Mouse (Mus musculus): ENCODE measurements around the gene Cers4. TPM values are rescaled to one million over a fixed set of nuclear protein-coding genes. Genes with fewer than 3 reads are reported as not detected.

Cers4 gene
- polyA plus RNA-seq, 1 experiment, result 22.4 TPM

DNA sequence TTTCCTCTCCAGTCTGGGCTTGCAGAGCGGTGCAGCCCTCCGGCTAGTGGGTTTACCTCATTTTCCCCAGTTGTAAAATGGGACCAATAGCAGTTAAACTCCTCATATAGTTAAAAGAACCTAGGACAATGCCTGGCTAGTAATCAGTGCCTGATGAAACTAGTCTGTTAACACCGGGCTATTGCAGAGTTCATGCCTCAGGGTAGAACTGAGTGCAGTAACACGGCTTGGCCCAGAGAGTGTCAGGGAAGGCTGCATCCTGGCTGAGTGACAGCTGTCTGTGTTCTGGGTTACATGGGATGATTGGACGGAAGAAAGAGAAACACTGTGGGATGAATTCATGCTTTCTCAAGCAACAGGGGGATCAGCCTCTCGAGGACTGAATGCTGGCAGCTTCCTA is 3.1 kb downstream of the Cers4 start:
- Histone ChIP-seq H3K4me1 (ENCODE audit: control insufficient read depth, insufficient read depth, low read length) (no peaks in the 10 kb centered on the region), H3K27ac (ENCODE audit: insufficient read depth, low read length) (no peak overlapping the region), H3K4me3 (ENCODE audit: insufficient read depth, low read length) (no peak overlapping the region)
- no peak for TF ChIP-seq CTCF (IDR thresholded peaks at IDR 0.05; ENCODE audit: borderline replicate concordance, insufficient read depth, low read length)
- TF ChIP-seq POLR2A (IDR thresholded peaks at IDR 0.05; ENCODE audit: low read depth, low read length), result no peak

GRCm38 (mm10) chr8:4497610-4498009 is 4.8 kb downstream of the Cers4 start:
- TF ChIP-seq CTCF (IDR thresholded peaks at IDR 0.05; ENCODE audit: borderline replicate concordance, insufficient read depth, low read length), result no peak
- no peak for TF ChIP-seq POLR2A (IDR thresholded peaks at IDR 0.05; ENCODE audit: low read depth, low read length)

GRCm38 (mm10) chr8:4505364-4505763 is 12.5 kb downstream of the Cers4 start:
- H3K4me3 ChIP-seq (ENCODE audit: insufficient read depth, low read length), result no peak overlapping the region
- H3K4me1 ChIP-seq (ENCODE audit: control insufficient read depth, insufficient read depth, low read length), result no peaks in the 10 kb centered on the region
- no peak overlapping the region; the same call in 1 of the 2 replicates for H3K27ac ChIP-seq (ENCODE audit: insufficient read depth, low read length)
- TF ChIP-seq POLR2A (IDR thresholded peaks at IDR 0.05; ENCODE audit: low read depth, low read length) (no peak), CTCF (IDR thresholded peaks at IDR 0.05; ENCODE audit: borderline replicate concordance, insufficient read depth, low read length) (no peak)

More at GRCm38 (mm10) chr8:4497610-4498009, 4.8 kb downstream of the Cers4 start:
- Histone ChIP-seq H3K4me3 (ENCODE audit: insufficient read depth, low read length) (no peak overlapping the region), H3K27ac (ENCODE audit: insufficient read depth, low read length) (no peak overlapping the region), H3K4me1 (ENCODE audit: control insufficient read depth, insufficient read depth, low read length) (no peaks in the 10 kb centered on the region)

DNA sequence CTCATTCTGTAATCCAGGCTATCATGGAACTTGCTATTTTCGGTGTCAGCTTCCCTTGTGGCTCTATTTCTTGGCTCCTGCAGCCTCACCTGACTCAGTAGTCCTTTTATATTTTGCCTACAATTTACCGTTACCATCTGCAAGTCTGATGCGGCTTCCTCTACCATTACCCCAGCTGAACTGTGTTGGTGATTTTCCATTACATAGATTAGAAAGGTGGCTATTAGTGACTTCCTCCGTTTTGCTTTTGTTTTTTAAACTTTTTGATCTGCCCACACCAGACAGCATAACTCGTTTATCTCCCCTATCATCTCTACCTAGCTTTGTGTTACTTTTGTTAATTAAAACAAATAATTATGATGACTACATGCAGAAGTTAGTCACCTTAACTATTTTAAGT is 14.7 kb downstream of the Cers4 start:
- TF ChIP-seq POLR2A (IDR thresholded peaks at IDR 0.05; ENCODE audit: low read depth, low read length), result no peak
- TF ChIP-seq CTCF (IDR thresholded peaks at IDR 0.05; ENCODE audit: borderline replicate concordance, insufficient read depth, low read length), result no peak
- Histone ChIP-seq H3K4me3 (ENCODE audit: insufficient read depth, low read length) (no peak overlapping the region), H3K27ac (ENCODE audit: insufficient read depth, low read length) (no peak overlapping the region), H3K4me1 (ENCODE audit: control insufficient read depth, insufficient read depth, low read length) (no peaks in the 10 kb centered on the region)

DNA sequence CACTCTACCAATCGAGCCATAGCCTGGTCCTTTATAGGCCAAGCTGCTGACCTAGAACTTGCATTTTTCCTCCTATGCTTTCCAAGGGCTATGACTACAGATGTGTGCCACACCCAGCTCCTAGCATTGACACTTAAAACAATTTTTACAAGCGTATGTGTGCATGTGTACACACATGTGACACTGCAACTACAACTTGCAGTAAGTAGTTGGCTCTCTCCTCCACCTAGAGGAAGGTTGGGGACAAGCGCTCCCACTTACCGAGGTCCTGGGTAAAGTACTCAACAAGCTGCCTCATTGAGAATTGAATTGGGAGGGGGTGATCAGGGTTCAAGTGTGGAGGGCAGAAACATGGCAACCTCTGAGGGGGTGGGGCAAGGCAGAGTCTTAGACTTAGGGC is 18.0 kb downstream of the Cers4 start:
- Histone ChIP-seq H3K4me1 (ENCODE audit: control insufficient read depth, insufficient read depth, low read length) (no peaks in the 10 kb centered on the region), H3K4me3 (ENCODE audit: insufficient read depth, low read length) (no peak overlapping the region), H3K27ac (ENCODE audit: insufficient read depth, low read length) (no peak overlapping the region)
- TF ChIP-seq CTCF (IDR thresholded peaks at IDR 0.05; ENCODE audit: borderline replicate concordance, insufficient read depth, low read length), result no peak
- no peak for TF ChIP-seq POLR2A (IDR thresholded peaks at IDR 0.05; ENCODE audit: low read depth, low read length)

DNA sequence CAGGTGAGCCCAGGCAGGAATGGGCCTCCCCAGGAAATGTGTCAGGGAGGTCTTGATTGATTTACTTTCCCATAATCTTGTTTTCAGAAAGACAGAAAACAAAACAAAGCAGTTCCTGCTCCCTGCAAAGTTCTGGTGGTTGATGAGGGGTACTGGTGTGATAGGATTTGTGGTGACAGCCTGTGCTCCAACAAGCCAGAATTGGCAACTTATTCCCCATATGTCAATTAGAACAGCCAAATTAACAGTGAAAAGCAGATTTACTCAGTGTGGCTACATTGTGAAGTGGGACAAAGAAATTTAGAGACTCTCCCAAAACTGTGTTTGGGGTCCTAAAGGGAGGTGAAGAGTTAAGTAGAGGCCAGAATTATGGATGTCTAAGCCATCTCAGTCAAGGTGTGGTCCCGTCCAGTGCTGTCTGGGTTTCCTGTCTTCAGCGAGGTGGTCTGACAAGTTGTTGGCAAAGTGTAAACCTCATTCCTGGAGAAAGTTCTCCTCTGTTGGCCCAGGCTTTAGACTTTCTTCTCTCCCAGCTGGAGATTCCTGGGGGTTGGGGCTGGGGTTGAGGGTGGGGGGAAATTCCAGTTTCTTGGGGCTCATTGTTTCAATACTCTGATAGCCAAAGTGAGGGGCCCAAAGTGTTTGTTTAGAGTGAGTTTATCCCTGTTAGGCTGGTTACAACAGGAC is 18.7 kb downstream of the Cers4 start:
- TF ChIP-seq POLR2A (IDR thresholded peaks at IDR 0.05; ENCODE audit: low read depth, low read length) (no peak), CTCF (IDR thresholded peaks at IDR 0.05; ENCODE audit: borderline replicate concordance, insufficient read depth, low read length) (no peak)
- Histone ChIP-seq H3K4me1 (ENCODE audit: control insufficient read depth, insufficient read depth, low read length) (no peaks in the 10 kb centered on the region), H3K4me3 (ENCODE audit: insufficient read depth, low read length) (no peak overlapping the region), H3K27ac (ENCODE audit: insufficient read depth, low read length) (no peak overlapping the region)

DNA sequence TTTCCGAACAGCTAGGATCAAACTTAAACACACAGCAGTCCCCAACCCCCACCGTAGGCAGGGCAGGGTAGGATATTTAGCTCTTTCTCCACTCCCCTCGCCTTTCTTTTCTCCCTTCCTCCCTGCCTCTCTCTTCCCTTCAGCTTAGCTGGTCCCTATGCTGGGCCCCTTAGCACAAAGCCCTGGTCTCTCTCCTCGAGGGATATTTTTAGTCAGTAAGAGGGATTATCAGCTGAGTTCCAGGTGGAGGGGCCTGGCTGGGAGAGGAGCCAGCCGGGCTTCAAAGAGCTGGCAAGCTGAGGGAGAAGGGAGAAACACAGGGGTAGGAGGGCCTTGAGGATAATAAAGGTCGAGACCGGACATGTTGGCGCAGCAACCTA is 19.3 kb downstream of the Cers4 start:
- no peak overlapping the region for H3K4me3 ChIP-seq (ENCODE audit: insufficient read depth, low read length)
- no peaks in the 10 kb centered on the region for H3K4me1 ChIP-seq (ENCODE audit: control insufficient read depth, insufficient read depth, low read length)
- H3K27ac ChIP-seq (ENCODE audit: insufficient read depth, low read length), result no peak overlapping the region
- TF ChIP-seq CTCF (IDR thresholded peaks at IDR 0.05; ENCODE audit: borderline replicate concordance, insufficient read depth, low read length) (no peak), POLR2A (IDR thresholded peaks at IDR 0.05; ENCODE audit: low read depth, low read length) (no peak)

DNA sequence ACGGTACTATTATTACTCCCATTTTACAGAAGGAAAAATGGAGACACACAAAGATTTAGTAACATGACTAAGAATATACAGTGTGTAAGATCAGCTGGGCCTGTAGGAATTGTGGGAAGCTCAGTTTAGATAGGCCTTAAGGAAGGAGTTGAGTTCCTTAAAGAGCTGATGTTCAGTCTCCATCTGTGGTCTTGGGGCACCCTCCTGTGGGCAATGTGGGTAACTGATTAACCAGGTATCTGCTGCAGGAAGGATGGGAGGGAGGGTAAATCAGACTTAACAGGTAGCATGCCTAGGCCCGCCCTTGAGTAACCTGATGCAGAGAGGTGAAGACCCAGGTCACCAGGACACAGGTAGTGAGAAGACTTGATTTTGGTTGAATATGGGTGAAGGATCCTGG is 23.3 kb downstream of the Cers4 start:
- H3K27ac ChIP-seq (ENCODE audit: insufficient read depth, low read length), result no peak overlapping the region
- no peak overlapping the region for H3K4me3 ChIP-seq (ENCODE audit: insufficient read depth, low read length)
- no peaks in the 10 kb centered on the region for H3K4me1 ChIP-seq (ENCODE audit: control insufficient read depth, insufficient read depth, low read length)
- TF ChIP-seq CTCF (IDR thresholded peaks at IDR 0.05; ENCODE audit: borderline replicate concordance, insufficient read depth, low read length) (0 out of 2 replicates have a peak, but pooled peaks have one; percentile 30), POLR2A (IDR thresholded peaks at IDR 0.05; ENCODE audit: low read depth, low read length) (no peak)

- TF ChIP-seq CTCF (IDR thresholded peaks at IDR 0.05; ENCODE audit: borderline replicate concordance, insufficient read depth, low read length), result no peak
- TF ChIP-seq POLR2A (IDR thresholded peaks at IDR 0.05; ENCODE audit: low read depth, low read length), result no peak
- no peaks in the 10 kb centered on the region; the same call in 1 of the 2 replicates for H3K4me1 ChIP-seq (ENCODE audit: control insufficient read depth, insufficient read depth, low read length)
- H3K27ac ChIP-seq (ENCODE audit: insufficient read depth, low read length), result no peak overlapping the region
- no peak overlapping the region for H3K4me3 ChIP-seq (ENCODE audit: insufficient read depth, low read length)
Observed at GRCm38 (mm10) chr8:4521472-4521871, 28.6 kb downstream of the Cers4 start.

DNA sequence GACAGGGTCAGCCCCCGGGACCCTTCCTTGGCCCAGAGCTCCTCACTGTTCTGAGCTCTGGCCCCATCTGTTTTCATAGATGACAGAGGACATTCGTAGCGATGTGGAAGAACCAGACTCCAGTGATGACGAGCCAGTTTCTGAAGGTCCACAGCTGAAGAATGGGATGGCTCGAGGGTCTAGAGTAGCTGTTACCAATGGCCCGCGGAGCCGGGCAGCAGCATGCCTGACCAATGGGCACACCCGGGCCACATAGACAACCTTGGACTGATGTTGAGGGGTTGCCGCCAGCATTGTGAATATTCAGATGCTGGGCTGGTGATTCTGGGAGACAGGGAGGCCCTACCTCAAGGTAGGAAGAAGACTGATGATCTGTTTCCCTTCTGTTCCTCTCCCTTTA is 30.7 kb downstream of the Cers4 start:
- H3K27ac ChIP-seq (ENCODE audit: insufficient read depth, low read length), result no peak overlapping the region
- no peak for TF ChIP-seq POLR2A (IDR thresholded peaks at IDR 0.05; ENCODE audit: low read depth, low read length)
- TF ChIP-seq CTCF (IDR thresholded peaks at IDR 0.05; ENCODE audit: borderline replicate concordance, insufficient read depth, low read length), result no peak
- H3K4me1 ChIP-seq (ENCODE audit: control insufficient read depth, insufficient read depth, low read length), result no peaks in the 10 kb centered on the region; the same call in 1 of the 2 replicates
- no peak overlapping the region for H3K4me3 ChIP-seq (ENCODE audit: insufficient read depth, low read length)

Other genes starting within 250 kb of the Cers4 start
- gene Tgfbr3l, start 244.8 kb upstream of the Cers4 start, polyA plus RNA-seq (2011; ENCODE audit: insufficient read length, low read depth, missing spikeins), result 6.0 and 10.8 TPM in 2 replicates
- gene Snapc2, start 239.9 kb upstream of the Cers4 start, polyA plus RNA-seq (2011; ENCODE audit: insufficient read length, low read depth, missing spikeins), result 29.0 and 29.3 TPM in 2 replicates
- gene Ctxn1, start 233.8 kb upstream of the Cers4 start, polyA plus RNA-seq (2011; ENCODE audit: insufficient read length, low read depth, missing spikeins), result 56.7 and 63.9 TPM in 2 replicates
- 62.9 and 73.5 TPM in 2 replicates for gene Timm44, start 217.1 kb upstream of the Cers4 start, polyA plus RNA-seq (2011; ENCODE audit: insufficient read length, low read depth, missing spikeins)
- 11.1 and 13.9 TPM in 2 replicates for gene Ccl25, start 167.8 kb upstream of the Cers4 start, polyA plus RNA-seq (2011; ENCODE audit: insufficient read length, low read depth, missing spikeins)
- 81.5 and 86.0 TPM in 2 replicates for gene Elavl1, start 167.6 kb upstream of the Cers4 start, polyA plus RNA-seq (2011; ENCODE audit: insufficient read length, low read depth, missing spikeins)
- gene Zfp958, start 120.1 kb downstream of the Cers4 start, polyA plus RNA-seq (2011; ENCODE audit: insufficient read length, low read depth, missing spikeins), result 10.7 and 15.1 TPM in 2 replicates

Measured in embryonic fibroblast, embryonic 13.5 days (primary cell).